14 mouse cellular contexts compared by ENCODE assay signal in the genomic region with DNA sequence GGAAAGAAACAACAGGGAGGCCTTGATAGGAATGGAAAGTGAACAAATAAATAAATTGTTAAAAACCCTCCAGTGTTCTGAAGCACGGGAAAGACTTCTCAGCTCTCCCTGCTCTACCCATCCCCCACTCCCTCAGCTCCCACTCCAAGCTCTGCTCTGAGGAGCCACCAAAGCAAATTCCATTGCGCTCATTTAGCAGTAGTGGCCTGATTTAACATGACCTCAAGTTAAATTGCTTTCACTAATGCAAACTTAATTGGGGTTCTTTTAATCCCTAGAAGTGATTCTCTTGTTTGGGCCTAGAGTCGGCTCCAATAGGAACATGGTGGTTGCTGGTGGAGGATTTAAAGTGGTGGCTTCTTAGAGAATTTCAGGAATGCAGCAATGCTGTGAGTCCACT.
A peak's percentile ranks its signal among the peaks of the same experiment; 100 is the strongest.
DNase-seq lines count a peak whose midpoint lies in the region; ATAC-seq lines count a peak whose summit lies in the region.
"Had no signal": no experiment of that assay in that cellular context is flagged by ENCODE, and none has a peak within 500 bp of the region (broad histone marks: within the 10 kb centered on the region; RNA-seq: fewer than 3 reads in every experiment).

No protein-coding gene starts in this region.

- 24% methylated on average over 3 of the region's 3 CpGs for WGBS in kidney, embryonic 16.5 days
- 24% methylated on average over 3 of the region's 3 CpGs for WGBS in embryonic facial prominence, embryonic 14.5 days

- peaks cover 10% of the 10 kb centered on the region; the same call in 1 of the 2 replicates for H3K4me1 ChIP-seq in kidney, embryonic 16.5 days (ENCODE audit: insufficient read depth, low read length)
- no peaks in the 10 kb centered on the region for H3K4me1 ChIP-seq in embryonic facial prominence, embryonic 14.5 days (ENCODE audit: control insufficient read depth, insufficient read depth, low read length)
- H3K4me1 ChIP-seq: liver, embryonic 13.5 days had no signal

- no peak overlapping the region for H3K4me3 ChIP-seq in kidney, embryonic 16.5 days (ENCODE audit: low read length)
- H3K4me3 ChIP-seq in embryonic facial prominence, embryonic 14.5 days (ENCODE audit: low read depth, low read length), result no peak overlapping the region
- H3K4me3 ChIP-seq: heart, embryonic 15.5 days; liver, embryonic 13.5 days had no signal

- no peaks in the 10 kb centered on the region for H3K27me3 ChIP-seq in kidney, embryonic 16.5 days (ENCODE audit: insufficient read depth, low read length)
- H3K27me3 ChIP-seq in embryonic facial prominence, embryonic 14.5 days (replicated peaks; ENCODE audit: control insufficient read depth, insufficient read depth, low read length), result no peaks in the 10 kb centered on the region
- H3K27me3 ChIP-seq: CH12.LX; heart, embryonic 15.5 days; liver, embryonic 13.5 days had no signal

- no peak overlapping the region for H3K4me2 ChIP-seq in kidney, embryonic 16.5 days (replicated peaks; ENCODE audit: low read depth, low read length)
- H3K4me2 ChIP-seq in embryonic facial prominence, embryonic 14.5 days (ENCODE audit: low read depth, low read length), result no peak overlapping the region
- H3K4me2 ChIP-seq: heart, embryonic 15.5 days; liver, embryonic 13.5 days had no signal

- no peak overlapping the region for H3K27ac ChIP-seq in kidney, embryonic 16.5 days (ENCODE audit: low read length)
- H3K27ac ChIP-seq in embryonic facial prominence, embryonic 14.5 days (replicated peaks; ENCODE audit: low read depth, low read length), result no peak overlapping the region
- H3K27ac ChIP-seq: heart, embryonic 15.5 days; liver, embryonic 13.5 days had no signal

- peak; percentile 12 for DNase-seq in kidney, postnatal 14 days
- peak; percentile 8 for DNase-seq in right cerebral cortex, postnatal 14 days
- DNase-seq in right cerebral cortex, postnatal 36 days (ENCODE audit: low spot score in 2 of 2), result no peak
- DNase-seq in embryonic facial prominence, embryonic 14.5 days (ENCODE audit: low spot score), result peak; percentile 57
- peak; percentile 7 for DNase-seq in yolk sac, embryonic 10.5 days (ENCODE audit: low spot score)
- DNase-seq in adrenal gland, postnatal 36 days, result no peak
- DNase-seq: adrenal gland, adult 8-10 months; gastrocnemius, postnatal 14 days; liver, embryonic 13.5 days had no signal

- H3K9ac ChIP-seq in kidney, embryonic 16.5 days (replicated peaks; ENCODE audit: low read length), result no peak overlapping the region
- H3K9ac ChIP-seq in embryonic facial prominence, embryonic 14.5 days (ENCODE audit: low read depth, low read length), result no peak overlapping the region
- H3K9ac ChIP-seq: heart, embryonic 15.5 days; liver, embryonic 13.5 days had no signal

- ATAC-seq in kidney, embryonic 16.5 days (ENCODE audit: low FRiP score, low TSS enrichment), result no peak
- no peak; the same call in 1 of the 2 replicates for ATAC-seq in embryonic facial prominence, embryonic 14.5 days (ENCODE audit: low read depth)
- ATAC-seq in granulocyte monocyte progenitor cell, adult 5-6 weeks (replicated peaks; ENCODE audit: poor library complexity, severe bottlenecking), result no peak
- ATAC-seq: hindbrain, embryonic 16.5 days had no signal

- no peaks in the 10 kb centered on the region for H3K36me3 ChIP-seq in kidney, embryonic 16.5 days (ENCODE audit: insufficient read depth, low read length)
- no peaks in the 10 kb centered on the region for H3K36me3 ChIP-seq in embryonic facial prominence, embryonic 14.5 days (ENCODE audit: control insufficient read depth, insufficient read depth, low read length)
- H3K36me3 ChIP-seq: heart, embryonic 15.5 days; liver, embryonic 13.5 days had no signal

- H3K9me3 ChIP-seq in kidney, embryonic 16.5 days (ENCODE audit: low read length), result no peaks in the 10 kb centered on the region
- no peaks in the 10 kb centered on the region for H3K9me3 ChIP-seq in embryonic facial prominence, embryonic 14.5 days (ENCODE audit: control insufficient read depth, low read length)
- H3K9me3 ChIP-seq: heart, embryonic 15.5 days; liver, embryonic 13.5 days had no signal

Comparison
In these comparisons a context has a peak if more than half of its experiments do, and no peak if none do; other contexts are left out.
1. DNase-seq: peak in kidney, postnatal 14 days (single experiment), right cerebral cortex, postnatal 14 days (single experiment), embryonic facial prominence, embryonic 14.5 days (single experiment) and yolk sac, embryonic 10.5 days (single experiment); none in right cerebral cortex, postnatal 36 days (0 of 2) and adrenal gland, postnatal 36 days (0 of 2).